Mouse (Mus musculus) ES-E14 (cell line): ENCODE measurements around the gene Pabpn1.

Source experiments
- CHD2 ChIP-seq: IDR thresholded peaks from 2 replicates; pipeline ENCODE4 v1.6.1; 2014; ENCODE audit warnings: mild to moderate bottlenecking, low read depth, low read length, inconsistent platforms
- ZC3H11A ChIP-seq: IDR thresholded peaks from 2 replicates; pipeline ENCODE4 v1.6.1; 2012; ENCODE audit warnings: low read depth, mild to moderate bottlenecking, inconsistent platforms, low read length, borderline replicate concordance
- ZNF384 ChIP-seq: IDR thresholded peaks from 2 replicates; pipeline ENCODE4 v1.6.1; 2012; ENCODE audit warnings: low read depth, low read length, inconsistent platforms

- TF ChIP-seq ZC3H11A (no peak), CHD2 (no peak), ZNF384 (no peak)
Measured at GRCm38 (mm10) chr14:54929801-54930200, 37.5 kb downstream of the Pabpn1 start.
